Mouse (Mus musculus): Measurements from ENCODE around the gene Ncbp2. TPM values are rescaled to one million over a fixed set of nuclear protein-coding genes. Genes with fewer than 3 reads are reported as not detected.

Gene Ncbp2
- polyA plus RNA-seq, 1 experiment from 2014 or later: 103 TPM

- Histone ChIP-seq H3K4me1 (ENCODE audit: control insufficient read depth, insufficient read depth, low read length) (no peaks in the 10 kb centered on the region), H3K9ac (ENCODE audit: low read length) (no peak overlapping the region), H3K27me3 (replicated peaks; ENCODE audit: control insufficient read depth, insufficient read depth, low read length) (no peaks in the 10 kb centered on the region), H3K4me3 (ENCODE audit: low read depth, low read length) (no peak overlapping the region), H3K27ac (ENCODE audit: low read depth, low read length) (no peak overlapping the region), H3K36me3 (ENCODE audit: control insufficient read depth, insufficient read depth, low read length) (no peaks in the 10 kb centered on the region), H3K4me2 (ENCODE audit: low read length) (no peak overlapping the region), H3K9me3 (replicated peaks; ENCODE audit: control insufficient read depth, low read length) (no peaks in the 10 kb centered on the region)
- DNase-seq (ENCODE audit: low spot score) (no peak), ATAC-seq (no peak)
- WGBS: 81% methylated on average over 4 of the region's 4 CpGs
These were observed 62.0 kb downstream of the Ncbp2 start for GRCm38 (mm10) chr16:32010330-32010729.

Small RNAs within 50 kb of the gene (microRNA-seq; reads per million reads assigned to microRNA genes)
- gene Gm26269: not detected

Other genes starting within 250 kb of the Ncbp2 start
- gene Meltf, start 69.7 kb upstream of the Ncbp2 start, polyA plus RNA-seq (2014; fragmentation: Nextera tagmentation; extraction: Ambion mirVana): 0.04 and 0.09 TPM in 2 replicates
- 0.91 and 2.2 TPM in 2 replicates for gene Pigz, start 14.7 kb upstream of the Ncbp2 start, polyA plus RNA-seq (2014; fragmentation: Nextera tagmentation; extraction: Ambion mirVana)
- gene 0610012G03Rik, start within 50 bp of the Ncbp2 start, polyA plus RNA-seq (2014; fragmentation: Nextera tagmentation; extraction: Ambion mirVana): 127 and 136 TPM in 2 replicates
- 7.5 and 9.5 TPM in 2 replicates for gene Senp5, start 54.8 kb downstream of the Ncbp2 start, polyA plus RNA-seq (2014; fragmentation: Nextera tagmentation; extraction: Ambion mirVana)
- 39.3 and 45.9 TPM in 2 replicates for gene Pak2, start 130.8 kb downstream of the Ncbp2 start, polyA plus RNA-seq (2014; fragmentation: Nextera tagmentation; extraction: Ambion mirVana)
- 141 and 159 TPM in 2 replicates for gene Pigx, start 151.2 kb downstream of the Ncbp2 start, polyA plus RNA-seq (2014; fragmentation: Nextera tagmentation; extraction: Ambion mirVana)
- 49.8 and 54.1 TPM in 2 replicates for gene Cep19, start 151.3 kb downstream of the Ncbp2 start, polyA plus RNA-seq (2014; fragmentation: Nextera tagmentation; extraction: Ambion mirVana)
- 7.9 and 10.6 TPM in 2 replicates for gene Nrros, start 217.1 kb downstream of the Ncbp2 start, polyA plus RNA-seq (2014; fragmentation: Nextera tagmentation; extraction: Ambion mirVana)
- not detected in 2 replicates for gene Bex6, start 231.3 kb downstream of the Ncbp2 start, polyA plus RNA-seq (2014; fragmentation: Nextera tagmentation; extraction: Ambion mirVana)